Mouse (Mus musculus) adrenal gland, adult 8-10 months (tissue): ENCODE results near the gene Fancd2. TPM values are rescaled to one million over a fixed set of nuclear protein-coding genes. Genes with fewer than 3 reads are reported as not detected.

Experiments
- DNase-seq: peaks from one replicate; pipeline ENCODE4 v3.0.0; 2022
- microRNA-seq, 2 experiments: library from miRNA; unstranded; fragments of <30 nt; microRNA quantifications; one replicate each; pipeline ENCODE4 v1.2.0; 2022
- total RNA-seq, 4 experiments: library from RNA; stranded (reverse); gene quantifications; 2 replicates each; pipeline ENCODE4 v1.2.4; 2022

Gene Fancd2
- total RNA-seq, 4 experiments from 2014 or later = 0.35 to 2.0 (median 0.88) TPM

GRCm38 (mm10) chr6:113612258-113612969, 80.9 kb downstream of the Fancd2 start:
- DNase-seq = no peak

GRCm38 (mm10) chr6:113614152-113614551, 82.7 kb downstream of the Fancd2 start:
- no peak for DNase-seq

GRCm38 (mm10) chr6:113614997-113615396, 83.5 kb downstream of the Fancd2 start:
- DNase-seq = no peak

- DNase-seq = no peak
These were observed 84.0 kb downstream of the Fancd2 start for GRCm38 (mm10) chr6:113615489-113615888.

GRCm38 (mm10) chr6:113623386-113623785, 91.9 kb downstream of the Fancd2 start:
- no peak for DNase-seq

GRCm38 (mm10) chr6:113623941-113624751, 92.7 kb downstream of the Fancd2 start, which contains the start of gene Vhl:
Vhl (plus strand) TSS chr6:113623959.
- peak; percentile 87 for DNase-seq

- DNase-seq = no peak
These were observed 93.7 kb downstream of the Fancd2 start for GRCm38 (mm10) chr6:113624989-113625770.

GRCm38 (mm10) chr6:113630322-113630721, 98.8 kb downstream of the Fancd2 start:
- no peak for DNase-seq

- no peak for DNase-seq
These were observed 101.4 kb downstream of the Fancd2 start for GRCm38 (mm10) chr6:113632863-113633262.

GRCm38 (mm10) chr6:113638302-113639040, 107.0 kb downstream of the Fancd2 start, which contains the start of gene Irak2:
Irak2 (plus strand) TSS chr6:113638467.
- peak; percentile 92 for DNase-seq

- no peak for DNase-seq
These were observed 107.7 kb downstream of the Fancd2 start for GRCm38 (mm10) chr6:113639201-113639600.

GRCm38 (mm10) chr6:113642605-113643004, 111.1 kb downstream of the Fancd2 start:
- no peak for DNase-seq

GRCm38 (mm10) chr6:113643021-113643420, 111.5 kb downstream of the Fancd2 start:
- DNase-seq = no peak

GRCm38 (mm10) chr6:113643967-113644366, 112.5 kb downstream of the Fancd2 start:
- DNase-seq = no peak

- DNase-seq = peak; percentile 59
These were observed 113.3 kb downstream of the Fancd2 start for GRCm38 (mm10) chr6:113644808-113645207.

Small RNAs within 50 kb of the gene (microRNA-seq; reads per million reads assigned to microRNA genes)
- 0 reads per million in 2 experiments for gene Gm23365

Other genes starting within 250 kb of the Fancd2 start
- gene Cpne9, start 249.4 kb upstream of the Fancd2 start, total RNA-seq = 1 to 10 TPM; 4.4 to 8.6 (median 5.8) TPM
- gene Brpf1, start 224.5 kb upstream of the Fancd2 start, total RNA-seq = 10 to 100 TPM; 19.5 to 32.3 (median 29.5) TPM
- 10 to 100 TPM; 14.4 to 21.7 (median 17.1) TPM for gene Ogg1, start 204.7 kb upstream of the Fancd2 start, total RNA-seq
- 10 to 100 TPM; 50.1 to 74.6 (median 64.6) TPM for gene Camk1, start 187.7 kb upstream of the Fancd2 start, total RNA-seq
- 10 to 100 TPM; 39.3 to 47.1 (median 43.4) TPM for gene Tada3, start 153.8 kb upstream of the Fancd2 start, total RNA-seq
- 100 to 1,000 TPM; 199 to 228 (median 204) TPM for gene Arpc4, start 153.6 kb upstream of the Fancd2 start, total RNA-seq
- 1 to 10 TPM; 2.6 to 7.4 (median 3.9) TPM for gene Ttll3, start 142.4 kb upstream of the Fancd2 start, total RNA-seq
- gene Rpusd3, start 112.3 kb upstream of the Fancd2 start, total RNA-seq = 10 to 100 TPM in 3 of 4 experiments, 1 to 10 TPM in 1; 7.6 to 13.8 (median 11.6) TPM
- 100 to 1,000 TPM; 185 to 405 (median 283) TPM for gene Cidec, start 95.9 kb upstream of the Fancd2 start, total RNA-seq
- gene Jagn1, start 89.1 kb upstream of the Fancd2 start, total RNA-seq = 10 to 100 TPM; 40.6 to 52.5 (median 46.4) TPM
- 1 to 10 TPM in 3 of 4 experiments, under 1 TPM in 1; 0.74 to 1.9 (median 1.1) TPM for gene Il17re, start 73.2 kb upstream of the Fancd2 start, total RNA-seq
- 10 to 100 TPM; 17.5 to 29.1 (median 24.0) TPM for gene Il17rc, start 60.3 kb upstream of the Fancd2 start, total RNA-seq
- 10 to 100 TPM; 60.8 to 69.9 (median 67.4) TPM for gene Creld1, start 48.4 kb upstream of the Fancd2 start, total RNA-seq
- under 1 TPM; 0.20 to 0.40 (median 0.31) TPM for gene Prrt3, start 29.8 kb upstream of the Fancd2 start, total RNA-seq
- gene Emc3, start within 50 bp of the Fancd2 start, total RNA-seq = 100 to 1,000 TPM in 1 of 4 experiments, 10 to 100 TPM in 3; 81.3 to 119 (median 96.3) TPM
- gene Fancd2os, start 69.0 kb downstream of the Fancd2 start, total RNA-seq = under 1 TPM in 1 of 4 experiments, not detected in 3; 0.35 TPM
- 100 to 1,000 TPM; 180 to 239 (median 200) TPM for gene Brk1, start 73.1 kb downstream of the Fancd2 start, total RNA-seq
- 10 to 100 TPM; 29.5 to 34.0 (median 32.1) TPM for gene Vhl, start 92.3 kb downstream of the Fancd2 start, total RNA-seq
- 10 to 100 TPM; 11.8 to 38.3 (median 22.4) TPM for gene Irak2, start 106.8 kb downstream of the Fancd2 start, total RNA-seq
- gene Tatdn2, start 165.4 kb downstream of the Fancd2 start, total RNA-seq = 10 to 100 TPM; 56.1 to 74.8 (median 64.0) TPM
- 1 to 10 TPM in 1 of 4 experiments, not detected in 3; 1.4 TPM for gene Ghrl, start 188.2 kb downstream of the Fancd2 start, total RNA-seq
- 100 to 1,000 TPM; 117 to 146 (median 124) TPM for gene Sec13, start 209.1 kb downstream of the Fancd2 start, total RNA-seq